Mouse (Mus musculus): ENCODE data around the gene Gm26558. TPM values are rescaled to one million over a fixed set of nuclear protein-coding genes. Genes with fewer than 3 reads are reported as not detected.

Gm26558 gene
- total RNA-seq, 2 experiments from 2014 or later, result 0.42 to 0.59 TPM

DNA sequence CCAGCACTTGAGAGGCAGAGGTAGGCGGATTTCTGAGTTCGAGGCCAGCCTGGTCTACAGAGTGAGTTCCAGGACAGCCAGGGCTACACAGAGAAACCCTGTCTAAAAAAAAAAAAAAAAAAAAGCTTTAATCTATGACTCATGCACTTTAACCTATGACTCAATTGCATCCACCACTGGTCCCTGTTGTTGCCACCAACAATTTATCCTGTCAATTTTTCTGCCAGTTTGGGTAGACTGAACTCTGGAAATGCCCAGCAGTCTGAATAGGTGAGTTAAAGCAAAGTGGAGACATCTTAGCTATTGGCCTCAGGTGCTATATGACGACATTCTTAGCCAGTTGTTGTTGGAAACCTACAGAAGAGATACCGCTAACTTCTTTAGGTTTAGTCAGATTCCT, 12.4 kb downstream of the Gm26558 start:
- DNase-seq (ENCODE audit: extremely low spot score in 1 of 2, low spot score in 1 of 2), result no peak

DNA sequence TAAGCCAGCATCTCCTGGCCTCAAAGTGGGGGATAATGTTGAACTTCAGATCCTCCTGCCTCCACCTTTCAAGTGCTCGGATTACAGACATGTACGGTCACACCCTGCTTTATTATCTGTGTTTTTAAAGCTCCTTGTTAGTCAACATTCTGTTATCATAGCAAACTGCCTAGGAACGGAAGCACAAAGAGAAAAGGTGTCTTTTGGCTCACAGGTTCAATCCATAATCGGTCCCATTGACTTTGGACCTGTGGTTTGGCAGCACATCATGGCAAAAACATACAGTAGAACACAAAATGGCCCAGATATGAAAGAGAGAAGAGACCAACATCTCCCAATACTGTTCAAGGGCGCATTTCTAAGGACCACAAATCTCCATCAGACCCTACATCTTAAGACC, 13.6 kb downstream of the Gm26558 start:
- no peak for DNase-seq (ENCODE audit: extremely low spot score in 1 of 2, low spot score in 1 of 2)

DNA sequence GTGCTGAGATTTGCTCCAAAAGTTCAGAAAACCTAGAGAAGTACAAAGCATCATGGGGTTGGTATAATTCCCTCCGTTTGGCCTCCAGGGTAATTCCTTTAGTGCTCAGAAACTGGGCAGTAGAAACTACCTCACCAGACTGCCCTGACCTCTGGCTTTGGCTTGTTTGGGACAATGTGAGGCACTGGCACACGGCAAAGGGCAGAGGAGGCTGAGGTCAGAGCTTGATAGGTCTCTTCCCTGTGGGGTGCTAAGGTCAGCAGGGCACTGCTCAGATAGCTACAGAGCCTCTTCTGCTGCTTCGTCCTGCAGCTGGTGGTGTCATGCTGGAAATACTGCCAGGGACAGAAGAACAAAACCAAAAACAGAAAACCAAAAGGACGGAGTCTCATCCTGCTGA, 14.2 kb downstream of the Gm26558 start:
- DNase-seq (ENCODE audit: extremely low spot score in 1 of 2, low spot score in 1 of 2), result no peak

DNA sequence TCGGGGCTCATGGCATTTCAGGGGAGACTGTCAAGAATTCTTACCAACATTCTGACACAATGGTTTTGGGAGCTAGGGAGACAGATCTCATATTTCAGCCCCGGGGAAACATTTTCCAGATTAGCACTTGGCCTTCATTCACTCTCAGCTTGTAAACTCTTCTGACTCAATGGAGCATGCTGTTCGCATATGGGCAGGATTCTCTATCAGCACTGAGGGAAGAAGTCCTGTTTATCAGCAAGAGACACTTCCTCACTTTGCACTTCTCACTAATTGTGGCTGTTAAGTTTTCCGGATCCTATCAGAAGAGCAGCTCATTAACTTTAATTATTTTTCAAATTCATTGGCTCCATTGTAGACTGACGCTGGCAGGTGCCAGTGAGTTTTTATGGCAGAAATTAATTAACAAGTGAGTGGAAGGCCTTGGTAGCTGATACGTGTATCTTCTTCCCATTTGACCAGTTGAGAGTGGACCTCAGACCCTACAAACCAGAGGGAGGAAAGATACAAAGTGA, 16.6 kb downstream of the Gm26558 start:
- no peak for DNase-seq (ENCODE audit: extremely low spot score in 1 of 2, low spot score in 1 of 2)

DNA sequence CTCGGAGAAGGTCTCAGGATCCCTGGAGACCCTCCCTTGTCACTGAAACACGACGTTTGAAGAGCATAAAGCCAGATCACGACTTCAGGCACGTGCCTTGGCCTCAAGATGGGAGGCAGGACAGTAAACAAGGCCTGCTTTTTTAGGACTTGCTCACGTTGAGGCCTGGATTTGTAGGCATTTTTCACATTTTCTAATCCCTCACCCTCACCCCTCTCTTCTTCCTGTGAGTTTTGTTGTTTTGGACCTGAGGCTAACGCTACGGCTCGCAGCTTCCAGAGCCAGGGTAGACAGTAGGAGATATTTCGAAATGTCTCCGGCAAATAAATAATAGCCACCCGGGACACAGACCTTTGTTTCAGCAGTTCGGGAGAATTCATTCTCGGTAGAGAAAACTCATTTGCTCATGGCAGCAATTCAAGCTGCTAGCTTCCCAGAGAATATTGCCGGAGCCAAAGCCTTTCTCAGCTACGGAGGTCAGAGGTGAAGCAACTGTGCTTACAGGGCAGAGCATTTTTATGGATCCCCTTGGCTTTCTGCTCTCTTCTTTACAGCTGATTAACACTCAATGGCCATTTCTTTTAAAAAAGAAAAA, 18.8 kb downstream of the Gm26558 start:
- no peak for DNase-seq (ENCODE audit: extremely low spot score in 1 of 2, low spot score in 1 of 2)

DNA sequence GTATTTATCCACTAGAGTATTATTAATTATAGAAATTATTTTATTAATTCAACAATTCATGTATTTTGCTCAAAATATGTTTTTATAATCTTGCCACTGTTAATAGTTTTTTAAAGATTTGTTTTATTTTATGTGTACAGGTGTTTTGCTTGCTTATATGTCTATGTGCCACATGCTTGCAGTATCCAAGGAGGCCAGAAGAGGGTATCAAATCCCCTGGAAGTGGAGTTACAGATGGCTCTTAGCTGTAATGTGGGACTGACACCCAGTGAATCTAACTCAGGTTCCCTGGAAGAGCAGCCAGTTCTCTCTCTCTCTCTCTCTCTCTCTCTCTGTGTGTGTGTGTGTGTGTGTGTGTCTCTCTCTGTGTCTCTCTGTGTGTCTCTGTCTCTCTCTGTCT, 20.9 kb downstream of the Gm26558 start:
- no peak for DNase-seq (ENCODE audit: extremely low spot score in 1 of 2, low spot score in 1 of 2)

DNA sequence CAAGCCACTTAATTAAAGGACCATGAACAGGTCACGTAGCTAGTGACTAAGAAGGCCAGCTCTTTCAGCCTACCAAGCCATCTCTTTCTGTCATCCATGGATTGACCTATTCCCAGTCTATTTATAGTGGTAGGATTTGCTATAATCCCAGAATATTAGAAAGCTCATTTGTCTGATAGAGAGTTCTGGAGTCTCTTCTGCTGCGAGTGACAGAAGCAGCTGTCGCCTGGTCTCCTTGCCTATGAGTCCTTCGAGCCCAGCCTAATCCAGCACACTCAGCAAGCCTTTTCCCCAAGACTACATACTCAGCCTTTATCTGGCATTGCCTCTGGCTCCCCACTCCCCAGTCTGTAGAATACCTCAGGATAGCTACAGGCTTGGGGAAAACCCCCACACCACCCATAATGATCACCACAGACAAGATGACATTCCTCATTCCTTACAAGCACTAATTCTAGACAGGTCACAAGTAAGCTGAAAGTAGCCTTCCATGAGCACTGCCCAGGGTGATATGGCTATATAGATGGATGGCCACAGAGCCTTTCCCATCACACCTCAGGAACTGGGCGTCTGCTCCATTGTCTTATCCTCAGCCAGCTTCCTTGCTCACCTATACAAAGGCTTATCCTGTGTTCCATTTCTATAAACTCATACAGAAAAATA, 27.7 kb downstream of the Gm26558 start:
- DNase-seq (ENCODE audit: extremely low spot score in 1 of 2, low spot score in 1 of 2), result no peak

DNA sequence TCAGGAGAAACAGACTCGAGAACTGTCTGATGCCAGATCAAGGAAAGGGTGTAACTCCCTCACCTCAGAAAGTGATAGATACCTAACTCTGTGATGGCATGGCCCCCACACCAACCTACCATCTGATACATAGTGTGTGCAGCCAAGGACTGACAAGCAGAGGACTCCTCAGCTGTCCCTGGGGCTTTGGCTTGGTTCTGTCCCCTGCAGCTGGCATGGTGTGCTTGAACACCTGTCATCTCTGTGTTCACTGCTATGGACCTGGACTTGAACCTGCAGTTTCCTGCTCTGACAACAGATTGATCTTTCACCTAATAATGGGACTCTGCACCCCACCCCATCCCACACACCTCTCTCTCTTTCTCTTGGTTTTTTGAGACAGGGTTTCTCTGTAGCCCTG, 29.5 kb downstream of the Gm26558 start:
- no peak for DNase-seq (ENCODE audit: extremely low spot score in 1 of 2, low spot score in 1 of 2)

DNA sequence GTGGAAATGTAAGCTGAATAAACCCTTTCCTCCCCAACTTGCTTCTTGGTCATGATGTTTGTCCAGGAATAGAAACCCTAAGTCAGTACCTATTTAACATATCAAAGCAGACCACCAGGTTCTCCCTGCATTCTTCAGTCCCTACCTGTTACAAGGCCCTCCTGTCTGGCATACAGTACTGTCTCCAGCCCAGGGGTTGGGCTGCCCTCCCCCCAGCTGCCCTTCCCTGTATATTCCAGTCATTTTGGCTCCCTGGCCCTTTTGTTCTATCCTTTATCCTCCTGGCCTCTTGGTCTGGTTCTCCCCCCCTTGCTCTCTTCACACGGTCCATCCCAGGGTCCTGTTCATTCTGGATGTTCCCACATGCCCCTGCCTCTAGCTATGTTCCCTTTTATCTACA, 30.6 kb downstream of the Gm26558 start:
- no peak for DNase-seq (ENCODE audit: extremely low spot score in 1 of 2, low spot score in 1 of 2)

DNA sequence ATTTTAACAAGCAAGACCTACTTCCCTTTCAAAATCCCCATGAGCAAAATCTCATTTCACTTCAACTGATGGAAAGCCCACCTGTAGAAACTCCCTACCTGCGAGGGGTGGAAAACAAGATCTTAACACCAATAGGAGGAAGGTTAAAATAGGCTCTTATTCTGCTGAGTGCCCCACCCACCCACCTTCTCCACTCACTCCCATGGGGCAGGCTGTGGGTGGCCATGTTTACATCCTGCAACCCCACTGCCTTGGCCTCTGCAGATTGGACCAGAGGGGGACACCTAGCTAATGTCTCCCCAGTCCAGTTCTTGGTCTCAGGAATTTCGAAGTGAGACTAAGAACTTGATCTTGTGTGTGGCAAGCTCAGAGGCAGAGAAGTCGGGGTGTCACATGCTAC, 32.0 kb downstream of the Gm26558 start:
- DNase-seq (ENCODE audit: extremely low spot score in 1 of 2, low spot score in 1 of 2), result no peak

DNA sequence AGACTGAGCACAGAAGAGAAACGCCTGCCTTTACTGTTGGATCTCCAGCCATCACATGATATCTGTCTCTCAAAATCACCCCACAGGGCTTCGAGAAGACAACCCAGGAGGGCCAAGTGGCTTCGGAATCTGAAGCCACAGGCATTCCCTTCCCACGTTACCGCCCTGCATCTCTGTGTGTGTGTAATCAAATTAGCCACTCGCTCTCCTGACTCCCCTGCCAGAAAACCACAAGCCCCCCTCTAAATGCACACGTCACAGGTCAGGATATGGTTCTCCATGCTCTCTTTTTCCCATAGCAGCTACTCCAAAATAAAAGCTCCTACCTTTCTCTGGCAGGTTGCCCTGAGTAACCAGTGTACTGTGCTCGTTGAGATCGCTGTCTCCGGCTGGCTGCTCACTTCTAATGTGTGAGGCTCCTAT, 32.6 kb downstream of the Gm26558 start:
- DNase-seq (ENCODE audit: extremely low spot score in 1 of 2, low spot score in 1 of 2), result no peak

DNA sequence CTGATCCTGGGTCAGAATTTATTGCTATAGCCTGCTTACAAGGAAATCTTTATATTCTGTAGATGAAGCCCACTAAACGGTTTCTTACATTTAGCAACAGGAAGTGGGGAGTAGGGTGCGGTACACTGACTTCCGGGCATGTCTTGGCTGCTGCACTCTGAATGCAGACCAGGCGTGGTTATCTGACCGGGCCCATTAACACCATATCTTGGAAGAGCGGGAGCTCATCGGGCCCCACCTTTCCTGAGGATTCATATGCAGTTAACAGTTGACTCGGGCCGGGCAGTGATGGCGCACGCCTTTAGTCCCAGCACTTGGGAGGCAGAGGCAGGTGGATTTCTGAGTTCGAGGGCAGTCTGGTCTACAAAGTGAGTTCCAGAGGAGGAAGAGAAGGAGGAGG, 33.5 kb downstream of the Gm26558 start:
- no peak for DNase-seq (ENCODE audit: extremely low spot score in 1 of 2, low spot score in 1 of 2)

DNA sequence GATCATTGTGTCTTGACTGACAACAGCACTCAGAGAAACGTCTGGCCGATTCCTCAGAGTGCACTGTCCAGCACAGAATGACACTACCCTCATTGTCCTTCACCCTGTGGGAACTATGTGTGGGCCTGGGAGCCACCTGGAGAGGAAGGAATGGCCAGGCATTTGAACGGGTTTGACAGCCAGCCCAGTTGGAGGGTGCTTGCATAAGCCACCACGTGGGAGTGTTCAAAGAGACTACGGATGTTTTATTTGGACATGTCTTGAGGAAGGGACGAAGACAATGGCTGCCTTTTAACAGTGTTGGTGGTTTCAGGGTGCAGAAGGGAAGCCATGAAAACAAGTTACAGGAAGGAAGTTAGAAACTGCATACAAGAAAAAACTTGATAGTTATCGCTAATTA, 36.1 kb downstream of the Gm26558 start:
- DNase-seq (ENCODE audit: extremely low spot score in 1 of 2, low spot score in 1 of 2), result no peak

DNA sequence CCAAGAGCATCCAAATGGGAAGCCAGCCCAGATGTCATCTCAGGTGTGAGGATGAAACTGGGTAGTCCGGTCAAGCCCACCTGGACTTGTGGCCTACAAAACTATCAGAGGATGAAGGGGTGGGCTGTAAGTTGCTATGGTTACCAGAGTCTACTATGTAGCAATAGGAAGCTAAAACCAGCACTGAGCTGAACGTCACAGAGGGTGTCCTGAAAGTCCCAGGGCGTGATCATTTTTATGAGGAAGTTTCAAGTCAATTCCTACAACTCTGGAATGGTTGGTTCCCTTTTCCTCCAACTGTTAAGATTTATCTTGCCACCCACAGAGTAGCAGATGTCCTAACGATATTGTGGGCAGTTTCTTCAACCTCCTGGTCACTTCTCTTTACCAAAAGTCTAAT, 39.7 kb downstream of the Gm26558 start:
- no peak for DNase-seq (ENCODE audit: extremely low spot score in 1 of 2, low spot score in 1 of 2)

DNA sequence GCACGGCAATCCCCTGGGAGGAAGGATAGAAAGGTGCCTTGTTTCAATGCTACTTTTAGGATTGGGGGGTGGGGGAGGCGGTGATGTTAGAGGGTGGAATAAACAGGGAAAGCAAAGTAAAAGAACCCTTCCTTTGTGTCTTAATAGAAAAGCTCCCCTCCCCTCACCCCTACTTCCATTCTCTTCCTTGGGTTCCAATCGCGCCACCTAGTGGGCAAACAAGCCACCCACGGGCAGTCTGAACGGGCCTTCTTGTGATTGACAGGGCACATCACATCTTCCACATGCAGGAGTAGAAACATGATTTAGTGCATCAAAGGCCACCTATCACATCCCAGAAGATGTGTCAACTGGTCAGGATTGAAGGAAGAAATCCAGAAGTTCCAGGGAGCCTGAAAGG, 41.7 kb downstream of the Gm26558 start:
- peak; percentile 56 to 87 for DNase-seq (ENCODE audit: extremely low spot score in 1 of 2, low spot score in 1 of 2)

DNA sequence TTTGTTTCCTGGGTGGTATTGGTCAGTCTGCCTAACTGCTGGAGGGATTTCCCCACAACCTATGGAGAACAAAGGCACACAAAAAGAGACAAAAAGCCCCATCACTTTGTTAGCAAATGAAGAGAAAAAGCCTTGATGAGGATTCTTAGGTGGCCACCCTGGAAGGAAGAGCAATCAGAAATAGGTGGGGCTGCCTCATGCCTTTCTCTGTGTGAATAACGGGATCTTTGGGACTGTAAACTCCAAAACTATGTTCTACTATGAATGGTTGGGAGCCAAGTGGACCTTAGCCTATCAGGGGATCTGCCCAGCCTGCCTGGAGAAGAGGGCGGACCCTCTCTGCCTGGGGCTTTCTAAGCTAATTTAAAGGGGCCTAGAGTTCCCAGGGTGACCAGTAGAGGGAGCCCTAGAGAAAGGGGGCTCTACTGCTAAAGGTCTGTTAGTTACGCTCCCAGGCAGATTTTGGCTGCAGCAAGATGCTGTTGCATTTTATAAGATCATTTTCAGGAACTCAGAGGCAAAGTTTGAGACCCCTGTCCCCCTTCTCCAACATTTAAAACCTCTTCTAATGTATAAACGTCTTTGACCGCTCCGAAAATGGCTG, 42.6 kb downstream of the Gm26558 start:
- DNase-seq (ENCODE audit: extremely low spot score in 1 of 2, low spot score in 1 of 2), result no peak

DNA sequence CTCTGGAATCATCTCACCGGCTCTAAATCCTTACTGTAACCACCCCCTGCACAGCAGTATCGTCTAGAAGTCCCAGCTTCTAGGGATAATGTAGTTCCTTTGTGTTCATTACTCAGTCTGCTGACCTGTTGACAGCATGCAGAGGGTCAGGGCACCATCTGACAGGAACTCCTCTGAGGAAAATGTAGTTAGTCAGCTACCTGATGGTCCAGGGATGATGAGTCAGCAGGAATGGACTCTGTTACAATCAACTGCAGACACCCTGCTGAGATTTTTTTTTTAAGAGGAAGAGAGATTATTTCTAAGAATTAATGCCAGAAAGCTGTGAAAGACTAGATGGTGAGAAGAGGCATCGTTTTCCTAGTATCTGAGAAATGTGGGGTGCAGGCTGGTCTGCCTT, 45.3 kb downstream of the Gm26558 start:
- DNase-seq (ENCODE audit: extremely low spot score in 1 of 2, low spot score in 1 of 2), result no peak

DNA sequence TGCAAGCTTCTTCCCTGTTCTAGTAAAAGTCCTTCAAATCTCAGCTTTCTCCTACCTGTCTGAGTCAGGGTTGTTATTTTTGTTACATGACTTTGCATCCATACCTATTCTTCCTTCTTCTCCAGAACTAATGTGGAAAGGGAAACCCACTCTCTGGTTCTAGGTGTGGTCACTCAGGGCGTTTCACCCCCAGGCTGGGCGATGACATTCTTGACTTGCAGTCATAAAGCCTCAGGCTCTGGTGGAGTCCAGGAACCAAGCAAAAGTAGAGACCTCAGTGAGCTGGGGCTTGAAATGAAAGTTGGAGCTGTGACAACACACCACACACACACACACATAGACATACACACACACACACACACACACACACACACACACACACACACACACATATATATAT, 45.8 kb downstream of the Gm26558 start:
- no peak for DNase-seq (ENCODE audit: extremely low spot score in 1 of 2, low spot score in 1 of 2)

DNA sequence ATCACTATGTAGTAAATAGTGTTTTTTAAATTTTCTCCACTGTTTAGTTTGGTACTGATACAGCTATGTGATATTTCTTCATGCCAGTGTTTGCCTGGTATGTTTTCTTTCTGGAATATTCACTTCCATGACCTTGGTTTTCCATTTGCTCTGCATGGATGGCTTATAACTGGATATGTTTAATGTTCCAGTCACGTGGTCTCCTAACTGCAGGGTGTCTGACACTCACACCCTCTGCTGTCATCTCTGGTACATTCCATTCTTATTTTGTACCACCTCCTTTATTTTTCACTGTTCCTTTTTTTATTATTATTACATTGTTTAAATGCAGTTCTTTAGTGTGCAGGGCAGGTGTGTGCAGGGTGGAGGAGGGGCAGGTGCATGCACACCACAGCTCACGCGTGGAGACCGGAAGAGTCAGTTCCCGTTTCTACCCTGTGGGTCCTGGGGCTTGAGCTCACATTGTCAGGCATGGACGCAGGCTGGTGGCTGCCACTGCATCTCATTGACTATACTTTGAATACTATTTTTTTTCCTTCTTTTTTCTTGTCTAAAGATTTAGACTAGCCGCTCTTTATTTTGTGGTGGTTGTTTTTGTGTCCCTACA, 47.1 kb downstream of the Gm26558 start:
- DNase-seq (ENCODE audit: extremely low spot score in 1 of 2, low spot score in 1 of 2), result no peak

All from layer of hippocampus, postnatal 25 days (tissue).